Mouse (Mus musculus) ES-Bruce4 (cell line): ENCODE measurements at regions not wholly inside any gene's neighbourhood (a gene's known extent, or its start where the extent isn't known, plus 50 kb on each side); places are given as distances from the start of the nearest gene placed in this dataset.

Experiments used
- H3K27ac ChIP-seq: 2 replicates; pipeline ENCODE4 v1.5.1; 2012; ENCODE audit warnings: low read length, inconsistent platforms; ENCODE audit not compliant: insufficient read depth
- H3K27me3 ChIP-seq: 2 replicates; pipeline ENCODE4 v1.6.1; 2012; ENCODE audit warnings: mild to moderate bottlenecking, low read length, inconsistent platforms; ENCODE audit not compliant: control insufficient read depth, poor library complexity, insufficient read depth, severe bottlenecking
- H3K36me3 ChIP-seq: 2 replicates; pipeline ENCODE4 v1.6.1; 2012; ENCODE audit warnings: inconsistent platforms, mild to moderate bottlenecking, low read length, moderate library complexity; ENCODE audit not compliant: control insufficient read depth, poor library complexity, insufficient read depth, severe bottlenecking
- H3K4me1 ChIP-seq: one replicate; pipeline ENCODE4 v1.8.1; 2011; ENCODE audit warnings: low read length; ENCODE audit not compliant: control insufficient read depth, insufficient read depth
- H3K4me3 ChIP-seq: 2 replicates; pipeline ENCODE4 v1.5.1; 2011; ENCODE audit warnings: low read depth, mild to moderate bottlenecking, low read length
- H3K9ac ChIP-seq: 2 replicates; pipeline ENCODE4 v1.6.1; 2012; ENCODE audit warnings: low read depth, mild to moderate bottlenecking, inconsistent platforms; ENCODE audit not compliant: poor library complexity, severe bottlenecking
- H3K9me3 ChIP-seq: replicated peaks from 2 replicates; pipeline ENCODE4 v1.6.1; 2012; ENCODE audit warnings: mild to moderate bottlenecking, low read length, inconsistent platforms; ENCODE audit not compliant: control insufficient read depth, poor library complexity, insufficient read depth, severe bottlenecking
- CTCF ChIP-seq: IDR thresholded peaks from one replicate; pipeline ENCODE4 v1.8.1; 2011; ENCODE audit warnings: low read depth, low read length
- EP300 ChIP-seq: IDR thresholded peaks from 2 replicates; pipeline ENCODE4 v1.6.1; 2011; ENCODE audit warnings: low read depth, low read length; ENCODE audit not compliant: insufficient read depth
- POLR2A ChIP-seq: IDR thresholded peaks from one replicate; pipeline ENCODE4 v1.8.1; 2011; ENCODE audit warnings: low read length; ENCODE audit not compliant: insufficient read depth

GRCm38 (mm10) chr2:131418130-131418529 lies 65.4 kb upstream of the Rnf24 start:
- Histone ChIP-seq H3K9me3 (no peaks in the 10 kb centered on the region), H3K36me3 (no peaks in the 10 kb centered on the region), H3K4me3 (no peak overlapping the region), H3K4me1 (no peaks in the 10 kb centered on the region), H3K9ac (no peak overlapping the region), H3K27ac (no peak overlapping the region), H3K27me3 (no peaks in the 10 kb centered on the region)
- TF ChIP-seq CTCF (no peak), EP300 (no peak), POLR2A (no peak)

- Histone ChIP-seq H3K4me3 (no peak overlapping the region), H3K9ac (no peak overlapping the region), H3K36me3 (no peaks in the 10 kb centered on the region), H3K27me3 (no peaks in the 10 kb centered on the region), H3K27ac (no peak overlapping the region), H3K9me3 (no peaks in the 10 kb centered on the region), H3K4me1 (no peaks in the 10 kb centered on the region)
- TF ChIP-seq CTCF = no peak
- no peak for TF ChIP-seq POLR2A
- no peak for TF ChIP-seq EP300
Measured at GRCm38 (mm10) chr2:131417472-131417871, 64.8 kb upstream of the Rnf24 start.

DNA sequence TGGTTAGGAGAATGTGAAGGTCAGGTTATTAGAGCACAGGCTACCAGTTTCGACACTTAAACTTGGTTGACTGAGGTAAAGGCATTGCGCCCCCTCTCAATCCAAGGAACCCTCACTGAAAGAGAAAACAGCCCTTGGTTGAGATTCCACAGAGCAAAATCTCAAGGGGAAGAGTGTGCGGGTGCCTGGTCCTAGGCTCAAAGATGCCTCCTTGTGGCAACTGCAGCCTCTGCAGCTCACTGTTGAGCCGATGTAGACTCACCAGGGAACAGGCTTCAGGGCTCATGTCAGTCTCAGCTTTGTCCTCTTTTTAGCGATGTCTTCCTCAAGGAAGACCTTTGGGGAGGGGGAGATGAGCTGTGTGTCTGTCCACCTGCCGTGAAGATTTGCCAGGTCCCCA lies 63.8 kb upstream of the Rnf24 start:
- no peaks in the 10 kb centered on the region for H3K27me3 ChIP-seq
- no peaks in the 10 kb centered on the region for H3K9me3 ChIP-seq
- H3K36me3 ChIP-seq = no peaks in the 10 kb centered on the region
- H3K4me3 ChIP-seq = no peak overlapping the region
- TF ChIP-seq EP300 (no peak), CTCF (peak; percentile 79), POLR2A (no peak)
- H3K4me1 ChIP-seq = no peaks in the 10 kb centered on the region
- H3K27ac ChIP-seq = no peak overlapping the region
- H3K9ac ChIP-seq = no peak overlapping the region

DNA sequence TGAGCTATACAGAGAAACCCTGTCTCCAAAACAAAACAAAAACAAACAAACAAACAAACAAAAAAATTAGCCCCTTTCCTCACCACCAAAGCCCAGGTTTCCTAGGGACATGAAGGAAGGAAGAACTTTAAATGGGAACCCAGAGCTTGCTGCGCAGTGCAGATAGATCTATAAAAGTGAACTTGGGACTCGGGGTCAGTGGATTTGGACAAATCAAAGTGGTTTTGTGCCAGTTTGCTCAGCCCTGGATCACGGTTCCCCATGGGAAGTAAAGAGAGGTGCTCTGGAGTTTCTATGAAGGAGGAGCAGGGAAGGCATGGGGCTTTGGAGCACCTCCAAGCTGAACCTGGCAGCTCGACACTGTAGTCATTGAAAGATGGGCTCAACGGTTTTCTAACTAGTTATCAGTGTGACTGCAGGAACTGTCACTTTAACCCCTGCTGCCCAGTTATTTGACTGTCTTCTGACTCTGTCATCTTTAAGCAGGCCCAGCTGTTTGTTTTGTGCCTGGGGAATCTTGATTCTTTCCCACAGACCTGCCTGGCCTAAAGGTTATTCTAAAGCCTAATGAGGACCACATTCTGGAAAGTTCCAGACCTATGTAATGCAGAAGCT lies 58.3 kb upstream of the Rnf24 start:
- Histone ChIP-seq H3K36me3 (no peaks in the 10 kb centered on the region), H3K27me3 (no peaks in the 10 kb centered on the region)
- no peak for TF ChIP-seq EP300
- TF ChIP-seq POLR2A = no peak
- TF ChIP-seq CTCF = no peak

GRCm38 (mm10) chr2:131407337-131407736 lies 54.6 kb upstream of the Rnf24 start:
- Histone ChIP-seq H3K36me3 (no peaks in the 10 kb centered on the region), H3K27me3 (no peaks in the 10 kb centered on the region), H3K9me3 (no peaks in the 10 kb centered on the region), H3K27ac (no peak overlapping the region), H3K4me3 (no peak overlapping the region), H3K9ac (no peak overlapping the region), H3K4me1 (no peaks in the 10 kb centered on the region)
- TF ChIP-seq CTCF (no peak), POLR2A (no peak), EP300 (no peak)

More for the DNA sequence above, 58.3 kb upstream of the Rnf24 start:
- H3K9me3 ChIP-seq = no peaks in the 10 kb centered on the region
- no peak overlapping the region for H3K27ac ChIP-seq
- no peak overlapping the region for H3K4me3 ChIP-seq
- H3K4me1 ChIP-seq = no peaks in the 10 kb centered on the region
- no peak overlapping the region for H3K9ac ChIP-seq

DNA sequence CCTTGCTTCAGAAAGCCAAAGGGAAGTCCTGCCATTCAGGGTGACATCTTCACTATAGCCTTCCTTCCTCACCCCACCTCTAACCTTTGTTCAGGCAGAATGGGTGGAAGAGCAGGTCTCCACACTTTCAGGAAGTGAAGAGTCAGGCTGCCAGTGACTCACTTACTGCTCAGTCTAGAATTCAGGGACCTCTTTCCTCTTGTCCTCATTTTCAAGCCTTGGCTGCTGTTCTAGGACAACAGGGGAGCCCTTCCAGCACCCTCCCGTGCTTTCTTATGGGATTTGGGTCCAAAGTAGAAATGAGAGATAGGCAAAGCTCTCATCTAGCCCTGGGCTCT lies 51.5 kb upstream of the Rnf24 start:
- Histone ChIP-seq H3K27me3 (no peaks in the 10 kb centered on the region), H3K36me3 (no peaks in the 10 kb centered on the region), H3K27ac (no peak overlapping the region), H3K9me3 (no peaks in the 10 kb centered on the region), H3K9ac (no peak overlapping the region), H3K4me3 (no peak overlapping the region), H3K4me1 (no peaks in the 10 kb centered on the region)
- TF ChIP-seq POLR2A (no peak), EP300 (no peak), CTCF (no peak)
